Mouse (Mus musculus) lung, embryonic 14.5 days (tissue): ENCODE measurements around the gene Jph4. TPM values are rescaled to one million over a fixed set of nuclear protein-coding genes. Genes with fewer than 3 reads are reported as not detected.

Source experiments
- ATAC-seq: fragments of 200-750 bp; cut with Nextera tagmentation; 2 replicates; pipeline ENCODE4 v1.8.0; 2017; ENCODE audit warnings: mild to moderate bottlenecking, moderate TSS enrichment, moderate library complexity; ENCODE audit not compliant: insufficient read depth
- DNase-seq: peaks from one replicate; pipeline ENCODE4 v3.0.0-alpha.2; 2015
- H3K27ac ChIP-seq: fragments of 300-500 bp; sonication (generic); 2 replicates; pipeline ENCODE4 v1.5.1; 2014; ENCODE audit warnings: low read depth, mild to moderate bottlenecking, moderate library complexity
- H3K27me3 ChIP-seq: fragments of 300-500 bp; sonication (generic); 2 replicates; pipeline ENCODE4 v1.6.1; 2014; ENCODE audit warnings: low read length, control low read depth; ENCODE audit not compliant: insufficient read depth
- H3K36me3 ChIP-seq: fragments of 300-500 bp; sonication (generic); 2 replicates; pipeline ENCODE4 v1.6.1; 2014; ENCODE audit warnings: control low read depth; ENCODE audit not compliant: insufficient read depth
- H3K4me1 ChIP-seq: fragments of 300-500 bp; sonication (generic); 2 replicates; pipeline ENCODE4 v1.6.1; 2014; ENCODE audit warnings: antibody characterized with exemption, control low read depth; ENCODE audit not compliant: insufficient read depth
- H3K4me2 ChIP-seq: fragments of 300-500 bp; sonication (generic); 2 replicates; pipeline ENCODE4 v1.6.1; 2014; ENCODE audit warnings: mild to moderate bottlenecking
- H3K4me3 ChIP-seq: fragments of 300-500 bp; sonication (generic); 2 replicates; pipeline ENCODE4 v1.5.1; 2014; ENCODE audit warnings: low read depth, low read length
- H3K9ac ChIP-seq: fragments of 300-500 bp; sonication (generic); 2 replicates; pipeline ENCODE4 v1.6.1; 2014
- H3K9me3 ChIP-seq: fragments of 300-500 bp; sonication (generic); 2 replicates; pipeline ENCODE4 v1.6.1; 2016; ENCODE audit warnings: low read depth, low read length, control low read depth
- CTCF ChIP-seq: IDR thresholded peaks from 2 replicates; pipeline ENCODE4 v1.5.1; 2016; ENCODE audit warnings: antibody characterized with exemption, low read depth
- WGBS: fragments of 180-500 bp; shearing (Covaris S2); extraction: QIAGEN DNeasy Blood & Tissue Kit; methylation state at CpG from one replicate; pipeline ENCODE4 v1.1.7; 2014; 5-methylcytosine and 5-hydroxymethylcytosine counted together
- polyA plus RNA-seq: library from polyadenylated mRNA; unstranded; fragments of >200 nt; fragmentation: Nextera tagmentation; extraction: Ambion mirVana; gene quantifications from 2 replicates; pipeline ENCODE4 v1.2.1, GENCODE M21; 2014

Gene Jph4
- polyA plus RNA-seq, 1 experiment from 2014 or later = 0.37 TPM

GRCm38 (mm10) chr14:55077481-55078365, 39.0 kb downstream of the Jph4 start:
- no peak for ATAC-seq
- no peak overlapping the region for H3K4me3 ChIP-seq
- WGBS = 31% methylated on average over 15 of the region's 15 CpGs
- no peaks in the 10 kb centered on the region for H3K36me3 ChIP-seq
- no peak overlapping the region for H3K9ac ChIP-seq
- DNase-seq = no peak
- H3K27ac ChIP-seq = no peak overlapping the region
- no peaks in the 10 kb centered on the region for H3K9me3 ChIP-seq
- no peaks in the 10 kb centered on the region for H3K4me1 ChIP-seq
- no peak for TF ChIP-seq CTCF
- H3K4me2 ChIP-seq = peak overlapping the region; percentile 44; the same call in 1 of the 2 replicates
- H3K27me3 ChIP-seq = no peaks in the 10 kb centered on the region; the same call in 1 of the 2 replicates

GRCm38 (mm10) chr14:55076956-55077355, 39.8 kb downstream of the Jph4 start:
- H3K27ac ChIP-seq = no peak overlapping the region
- ATAC-seq = no peak

GRCm38 (mm10) chr14:55076224-55076623, 40.5 kb downstream of the Jph4 start:
- no peaks in the 10 kb centered on the region for H3K9me3 ChIP-seq

More at GRCm38 (mm10) chr14:55076956-55077355, 39.8 kb downstream of the Jph4 start:
- H3K9me3 ChIP-seq = no peaks in the 10 kb centered on the region
- no peak overlapping the region for H3K4me3 ChIP-seq
- no peaks in the 10 kb centered on the region for H3K4me1 ChIP-seq
- no peak for DNase-seq
- H3K36me3 ChIP-seq = no peaks in the 10 kb centered on the region
- 67% methylated on average over 3 of the region's 3 CpGs for WGBS
- H3K9ac ChIP-seq = no peak overlapping the region
- H3K27me3 ChIP-seq = no peaks in the 10 kb centered on the region; the same call in 1 of the 2 replicates
- 0 out of 2 replicates have a peak, but pooled peaks have one; percentile 6 for TF ChIP-seq CTCF
- no peak overlapping the region for H3K4me2 ChIP-seq

GRCm38 (mm10) chr14:55074416-55074815, 42.3 kb downstream of the Jph4 start:
- DNase-seq (no peak), ATAC-seq (no peak)
- Histone ChIP-seq H3K9me3 (no peaks in the 10 kb centered on the region), H3K27ac (no peak overlapping the region), H3K36me3 (no peaks in the 10 kb centered on the region), H3K27me3 (no peaks in the 10 kb centered on the region; the same call in 1 of the 2 replicates), H3K9ac (no peak overlapping the region), H3K4me1 (no peaks in the 10 kb centered on the region), H3K4me3 (no peak overlapping the region), H3K4me2 (no peak overlapping the region)
- TF ChIP-seq CTCF = no peak
- WGBS = 86% methylated on average over 12 of the region's 12 CpGs

More at GRCm38 (mm10) chr14:55076224-55076623, 40.5 kb downstream of the Jph4 start:
- TF ChIP-seq CTCF = no peak
- Histone ChIP-seq H3K27me3 (no peaks in the 10 kb centered on the region; the same call in 1 of the 2 replicates), H3K4me2 (no peak overlapping the region), H3K4me1 (no peaks in the 10 kb centered on the region), H3K36me3 (no peaks in the 10 kb centered on the region), H3K9ac (no peak overlapping the region), H3K4me3 (no peak overlapping the region), H3K27ac (no peak overlapping the region)
- 26% methylated on average over 6 of the region's 6 CpGs for WGBS
- DNase-seq (peak; percentile 58), ATAC-seq (no peak)

- 23% methylated on average over 19 of the region's 19 CpGs for WGBS
- Histone ChIP-seq H3K27ac (no peak overlapping the region), H3K4me2 (no peak overlapping the region), H3K9ac (no peak overlapping the region), H3K4me1 (no peaks in the 10 kb centered on the region), H3K36me3 (no peaks in the 10 kb centered on the region), H3K9me3 (no peaks in the 10 kb centered on the region), H3K27me3 (no peaks in the 10 kb centered on the region), H3K4me3 (no peak overlapping the region)
- no peak for TF ChIP-seq CTCF
- DNase-seq (no peak), ATAC-seq (no peak)
Measured at GRCm38 (mm10) chr14:55071756-55072155, 45.0 kb downstream of the Jph4 start.

GRCm38 (mm10) chr14:55066042-55066441, 50.7 kb downstream of the Jph4 start:
- 83% methylated on average over 8 of the region's 8 CpGs for WGBS

DNA sequence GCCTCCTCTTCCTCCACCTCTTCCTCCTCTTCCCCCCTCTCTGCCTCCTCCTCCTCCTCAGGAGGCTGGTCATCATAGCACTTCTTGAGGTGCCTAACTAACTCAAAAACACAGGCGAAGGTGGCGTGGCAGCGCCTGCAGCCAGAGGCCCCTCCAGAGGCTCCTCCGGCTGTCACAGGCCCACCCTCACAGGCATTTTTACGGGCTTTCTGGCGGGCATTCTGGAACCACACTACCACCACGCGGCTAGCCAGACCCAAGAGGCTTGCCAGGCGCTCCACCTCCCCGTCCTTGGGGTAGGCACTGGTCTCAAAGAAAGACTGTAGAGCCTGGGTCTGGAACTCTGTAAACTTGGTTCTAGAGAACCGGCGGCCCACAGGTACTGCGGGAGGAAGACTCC, 51.3 kb downstream of the Jph4 start:
- H3K27me3 ChIP-seq = no peaks in the 10 kb centered on the region
- H3K9me3 ChIP-seq = no peaks in the 10 kb centered on the region
- no peak overlapping the region for H3K27ac ChIP-seq
- H3K4me3 ChIP-seq = no peak overlapping the region
- no peak for TF ChIP-seq CTCF
- no peaks in the 10 kb centered on the region; the same call in 1 of the 2 replicates for H3K36me3 ChIP-seq
- WGBS = 85% methylated on average over 13 of the region's 13 CpGs
- H3K4me1 ChIP-seq = peaks cover 6% of the 10 kb centered on the region; the same call in 1 of the 2 replicates
- no peak for ATAC-seq
- H3K4me2 ChIP-seq = no peak overlapping the region
- DNase-seq = no peak
- no peak overlapping the region for H3K9ac ChIP-seq

More at GRCm38 (mm10) chr14:55066042-55066441, 50.7 kb downstream of the Jph4 start:
- no peak for DNase-seq
- ATAC-seq = no peak
- Histone ChIP-seq H3K4me1 (peaks cover 6% of the 10 kb centered on the region; the same call in 1 of the 2 replicates), H3K9ac (no peak overlapping the region), H3K4me2 (no peak overlapping the region), H3K27me3 (no peaks in the 10 kb centered on the region), H3K9me3 (no peaks in the 10 kb centered on the region), H3K27ac (no peak overlapping the region), H3K4me3 (no peak overlapping the region), H3K36me3 (no peaks in the 10 kb centered on the region; the same call in 1 of the 2 replicates)
- no peak for TF ChIP-seq CTCF
